Mouse (Mus musculus): ENCODE results near the gene B3gnt4. TPM values are rescaled to one million over a fixed set of nuclear protein-coding genes. Genes with fewer than 3 reads are reported as not detected.

Gene B3gnt4
- polyA plus RNA-seq, 1 experiment: 0.63 TPM

- H3K4me1 ChIP-seq (replicated peaks; ENCODE audit: control insufficient read depth, insufficient read depth, low read length): peaks cover 13% of the 10 kb centered on the region
- WGBS: under 1% methylated on average over 27 of the region's 27 CpGs
Measured at GRCm38 (mm10) chr5:123524393-123524750, 14.1 kb downstream of the B3gnt4 start.

GRCm38 (mm10) chr5:123525281-123525680 lies 15.0 kb downstream of the B3gnt4 start, which contains the start of gene Gm49027:
Gene Gm49027 (minus strand): TSS chr5:123525488.
- 96% methylated on average over 7 of the region's 7 CpGs for WGBS
- H3K4me3 ChIP-seq (ENCODE audit: control insufficient read depth, insufficient read depth, low read length): peak within 1 kb of the TSS; percentile 67
- TF ChIP-seq CTCF (IDR thresholded peaks at IDR 0.05; ENCODE audit: borderline replicate concordance, control insufficient read depth, extremely low read depth, insufficient read depth, low read length, poor library complexity): no peak
- no peak for TF ChIP-seq POLR2A (IDR thresholded peaks at IDR 0.05; ENCODE audit: control insufficient read depth, extremely low read depth, insufficient read depth, low read length, poor library complexity)
- peaks cover 13% of the 10 kb centered on the region for H3K4me1 ChIP-seq (replicated peaks; ENCODE audit: control insufficient read depth, insufficient read depth, low read length)
- H3K36me3 ChIP-seq (ENCODE audit: control insufficient read depth, insufficient read depth, low read length): peaks cover 5% of the 10 kb centered on the region
- H3K27me3 ChIP-seq (ENCODE audit: control insufficient read depth, insufficient read depth, low read length): no peaks in the 10 kb centered on the region
- no peak within 1 kb of the TSS for H3K27ac ChIP-seq (ENCODE audit: control insufficient read depth, insufficient read depth, low read length)
- no peak for DNase-seq

More at GRCm38 (mm10) chr5:123524393-123524750, 14.1 kb downstream of the B3gnt4 start:
- Histone ChIP-seq H3K27ac (ENCODE audit: control insufficient read depth, insufficient read depth, low read length) (no peak overlapping the region), H3K36me3 (ENCODE audit: control insufficient read depth, insufficient read depth, low read length) (no peaks in the 10 kb centered on the region; the same call in 1 of the 2 replicates), H3K4me3 (ENCODE audit: control insufficient read depth, insufficient read depth, low read length) (peak overlapping the region; percentile 67), H3K27me3 (ENCODE audit: control insufficient read depth, insufficient read depth, low read length) (no peaks in the 10 kb centered on the region)
- DNase-seq: no peak
- TF ChIP-seq POLR2A (IDR thresholded peaks at IDR 0.05; ENCODE audit: control insufficient read depth, extremely low read depth, insufficient read depth, low read length, poor library complexity) (no peak), CTCF (IDR thresholded peaks at IDR 0.05; ENCODE audit: borderline replicate concordance, control insufficient read depth, extremely low read depth, insufficient read depth, low read length, poor library complexity) (no peak)

GRCm38 (mm10) chr5:123525916-123526495 lies 15.7 kb downstream of the B3gnt4 start:
- peaks cover 12% of the 10 kb centered on the region for H3K36me3 ChIP-seq (ENCODE audit: control insufficient read depth, insufficient read depth, low read length)
- no peak for DNase-seq
- H3K4me3 ChIP-seq (ENCODE audit: control insufficient read depth, insufficient read depth, low read length): no peak overlapping the region
- no peaks in the 10 kb centered on the region for H3K27me3 ChIP-seq (ENCODE audit: control insufficient read depth, insufficient read depth, low read length)
- 97% methylated on average over 9 of the region's 9 CpGs for WGBS
- no peak overlapping the region for H3K27ac ChIP-seq (ENCODE audit: control insufficient read depth, insufficient read depth, low read length)
- peaks cover 13% of the 10 kb centered on the region for H3K4me1 ChIP-seq (replicated peaks; ENCODE audit: control insufficient read depth, insufficient read depth, low read length)
- no peak for TF ChIP-seq CTCF (IDR thresholded peaks at IDR 0.05; ENCODE audit: borderline replicate concordance, control insufficient read depth, extremely low read depth, insufficient read depth, low read length, poor library complexity)
- TF ChIP-seq POLR2A (IDR thresholded peaks at IDR 0.05; ENCODE audit: control insufficient read depth, extremely low read depth, insufficient read depth, low read length, poor library complexity): no peak

GRCm38 (mm10) chr5:123528641-123529040 lies 18.4 kb downstream of the B3gnt4 start:
- 91% methylated on average over 7 of the region's 7 CpGs for WGBS
- Histone ChIP-seq H3K36me3 (ENCODE audit: control insufficient read depth, insufficient read depth, low read length) (peaks cover 35% of the 10 kb centered on the region), H3K27ac (ENCODE audit: control insufficient read depth, insufficient read depth, low read length) (no peak overlapping the region), H3K27me3 (ENCODE audit: control insufficient read depth, insufficient read depth, low read length) (no peaks in the 10 kb centered on the region), H3K4me3 (ENCODE audit: control insufficient read depth, insufficient read depth, low read length) (no peak overlapping the region), H3K4me1 (replicated peaks; ENCODE audit: control insufficient read depth, insufficient read depth, low read length) (peaks cover 5% of the 10 kb centered on the region)
- TF ChIP-seq CTCF (IDR thresholded peaks at IDR 0.05; ENCODE audit: borderline replicate concordance, control insufficient read depth, extremely low read depth, insufficient read depth, low read length, poor library complexity) (no peak), POLR2A (IDR thresholded peaks at IDR 0.05; ENCODE audit: control insufficient read depth, extremely low read depth, insufficient read depth, low read length, poor library complexity) (no peak)
- DNase-seq: no peak

GRCm38 (mm10) chr5:123530056-123530455 lies 19.8 kb downstream of the B3gnt4 start:
- DNase-seq: no peak
- 97% methylated on average over 8 of the region's 8 CpGs for WGBS
- Histone ChIP-seq H3K4me1 (replicated peaks; ENCODE audit: control insufficient read depth, insufficient read depth, low read length) (no peaks in the 10 kb centered on the region), H3K4me3 (ENCODE audit: control insufficient read depth, insufficient read depth, low read length) (no peak overlapping the region), H3K27me3 (ENCODE audit: control insufficient read depth, insufficient read depth, low read length) (no peaks in the 10 kb centered on the region), H3K36me3 (ENCODE audit: control insufficient read depth, insufficient read depth, low read length) (peaks cover 45% of the 10 kb centered on the region), H3K27ac (ENCODE audit: control insufficient read depth, insufficient read depth, low read length) (no peak overlapping the region)
- no peak for TF ChIP-seq CTCF (IDR thresholded peaks at IDR 0.05; ENCODE audit: borderline replicate concordance, control insufficient read depth, extremely low read depth, insufficient read depth, low read length, poor library complexity)
- no peak for TF ChIP-seq POLR2A (IDR thresholded peaks at IDR 0.05; ENCODE audit: control insufficient read depth, extremely low read depth, insufficient read depth, low read length, poor library complexity)

- Histone ChIP-seq H3K4me1 (replicated peaks; ENCODE audit: control insufficient read depth, insufficient read depth, low read length) (no peaks in the 10 kb centered on the region), H3K36me3 (ENCODE audit: control insufficient read depth, insufficient read depth, low read length) (peaks cover 59% of the 10 kb centered on the region), H3K27ac (ENCODE audit: control insufficient read depth, insufficient read depth, low read length) (no peak overlapping the region), H3K27me3 (ENCODE audit: control insufficient read depth, insufficient read depth, low read length) (no peaks in the 10 kb centered on the region), H3K4me3 (ENCODE audit: control insufficient read depth, insufficient read depth, low read length) (no peak overlapping the region)
- DNase-seq: no peak
- TF ChIP-seq CTCF (IDR thresholded peaks at IDR 0.05; ENCODE audit: borderline replicate concordance, control insufficient read depth, extremely low read depth, insufficient read depth, low read length, poor library complexity) (no peak), POLR2A (IDR thresholded peaks at IDR 0.05; ENCODE audit: control insufficient read depth, extremely low read depth, insufficient read depth, low read length, poor library complexity) (no peak)
- WGBS: 98% methylated on average over 10 of the region's 10 CpGs
Measured at GRCm38 (mm10) chr5:123533801-123534200, 23.5 kb downstream of the B3gnt4 start.

Measured in thymus, adult 2 months (tissue).